9 mouse cellular contexts compared by ENCODE assay signal in the genomic region with DNA sequence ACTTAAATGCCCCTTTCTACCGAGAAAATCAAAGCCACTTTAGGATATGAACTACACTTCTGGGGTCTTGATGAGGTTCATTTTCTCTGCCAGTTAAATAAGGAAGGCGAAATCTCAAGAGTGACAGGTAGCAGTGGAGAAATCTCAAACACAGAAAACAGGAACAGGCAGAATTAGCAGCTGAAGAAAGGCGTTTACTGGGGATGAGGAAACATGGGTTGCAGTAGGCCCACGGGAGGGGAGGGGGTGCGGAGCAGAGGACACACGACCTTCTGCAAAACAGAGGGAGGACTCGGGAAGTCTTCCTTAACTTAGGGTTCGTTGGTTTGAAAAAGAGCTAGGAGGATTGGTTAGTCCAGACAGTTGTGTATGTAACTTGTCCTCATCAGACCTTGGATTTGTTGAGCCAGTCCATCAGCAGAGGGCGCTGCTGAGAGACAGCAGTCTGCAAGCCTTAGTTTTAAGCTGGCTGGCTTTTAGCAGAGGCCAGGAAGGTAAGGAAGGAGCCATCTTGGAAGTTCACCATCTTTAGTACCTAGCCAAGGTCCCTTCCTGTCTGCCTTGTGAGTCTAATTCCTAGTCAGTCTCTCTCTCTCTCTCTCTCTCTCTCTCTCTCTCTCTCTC.
DNase-seq lines count a peak whose midpoint lies in the region; ATAC-seq and TF ChIP-seq lines count a peak whose summit lies in the region.
"Had no signal": no experiment of that assay in that cellular context is flagged by ENCODE, and none has a peak within 500 bp of the region (broad histone marks: within the 10 kb centered on the region; RNA-seq: fewer than 3 reads in every experiment).

No protein-coding gene starts in this region.

- no peak overlapping the region for H3K4me3 ChIP-seq in kidney, embryonic 14.5 days (ENCODE audit: low read length)
- H3K4me3 ChIP-seq in MEL (ENCODE audit: control insufficient read depth in 1 of 2, insufficient read depth in 1 of 2, low read depth in 2 of 2, low read length in 2 of 2) = no peak overlapping the region
- no peak overlapping the region for H3K4me3 ChIP-seq in bone marrow, adult 2 months (replicated peaks; ENCODE audit: control insufficient read depth, low read depth, low read length)
- no peak overlapping the region for H3K4me3 ChIP-seq in olfactory bulb, adult 2 months (ENCODE audit: insufficient read depth, low read depth, low read length)
- H3K4me3 ChIP-seq: neural tube, embryonic 13.5 days had no signal

- peak; percentile 33 for TF ChIP-seq RAD21 in MEL (IDR thresholded peaks at IDR 0.05; ENCODE audit: low read depth, low read length)

- no peaks in the 10 kb centered on the region for H3K79me2 ChIP-seq in MEL (ENCODE audit: control insufficient read depth, insufficient read depth, low read length, poor library complexity)

- H3K27ac ChIP-seq in kidney, embryonic 14.5 days (ENCODE audit: low read depth, low read length) = no peak overlapping the region
- H3K27ac ChIP-seq in MEL (ENCODE audit: control insufficient read depth, low read depth, low read length) = no peak overlapping the region
- H3K27ac ChIP-seq in bone marrow, adult 2 months (ENCODE audit: control insufficient read depth, insufficient read depth, low read depth, low read length, poor library complexity) = no peak overlapping the region
- no peak overlapping the region for H3K27ac ChIP-seq in olfactory bulb, adult 2 months (ENCODE audit: insufficient read depth, low read depth, low read length)
- H3K27ac ChIP-seq: neural tube, embryonic 13.5 days had no signal

- no peak for TF ChIP-seq EP300 in MEL (IDR thresholded peaks at IDR 0.05; ENCODE audit: low read depth in 1 of 2, low read length in 2 of 2)

- no peaks in the 10 kb centered on the region for H3K36me3 ChIP-seq in kidney, embryonic 14.5 days (ENCODE audit: control insufficient read depth, insufficient read depth, low read length)
- H3K36me3 ChIP-seq in MEL (ENCODE audit: control insufficient read depth in 1 of 2, insufficient read depth in 2 of 2, low read length in 2 of 2) = no peaks in the 10 kb centered on the region
- H3K36me3 ChIP-seq: neural tube, embryonic 13.5 days had no signal

- no peaks in the 10 kb centered on the region for H3K27me3 ChIP-seq in kidney, embryonic 14.5 days (ENCODE audit: control insufficient read depth, insufficient read depth, low read length)
- H3K27me3 ChIP-seq in MEL (ENCODE audit: control insufficient read depth in 1 of 2, insufficient read depth in 2 of 2, low read length in 2 of 2) = peaks cover 0 to 2% of the 10 kb centered on the region in 2 experiments; a peak in 2 of 4 replicates
- H3K27me3 ChIP-seq: neural tube, embryonic 13.5 days had no signal

- no peaks in the 10 kb centered on the region for H3K4me1 ChIP-seq in kidney, embryonic 14.5 days (ENCODE audit: control insufficient read depth, insufficient read depth, low read length)
- no peaks in the 10 kb centered on the region for H3K4me1 ChIP-seq in MEL (ENCODE audit: control insufficient read depth in 1 of 2, insufficient read depth in 2 of 2, low read length in 2 of 2)
- no peaks in the 10 kb centered on the region; the same call in 1 of the 2 replicates for H3K4me1 ChIP-seq in bone marrow, adult 2 months (ENCODE audit: control insufficient read depth, insufficient read depth, low read length)
- no peaks in the 10 kb centered on the region for H3K4me1 ChIP-seq in olfactory bulb, adult 2 months (ENCODE audit: control insufficient read depth, insufficient read depth, low read length)
- H3K4me1 ChIP-seq: neural tube, embryonic 13.5 days had no signal

- WGBS in kidney, embryonic 14.5 days = 78% methylated on average over 9 of the region's 9 CpGs
- 19% methylated on average over 9 of the region's 9 CpGs for WGBS in bone marrow, adult 2 months
- 74% methylated on average over 9 of the region's 9 CpGs for WGBS in olfactory bulb, adult 2 months

- no peak for ATAC-seq in kidney, embryonic 14.5 days (ENCODE audit: low FRiP score, low TSS enrichment)
- ATAC-seq in frontal cortex, adult (ENCODE audit: low TSS enrichment) = peak; percentile 52; the same call in 1 of the 2 replicates
- no peak for ATAC-seq in monocyte, adult 5-6 weeks (replicated peaks; ENCODE audit: insufficient number of reproducible peaks, low FRiP score, low TSS enrichment, poor library complexity, severe bottlenecking)

- peak; percentile 57 for DNase-seq in kidney, adult 9 months
- peak; percentile 67 for DNase-seq in MEL (ENCODE audit: low read depth, low spot score)
- DNase-seq in layer of hippocampus, postnatal 14 days (ENCODE audit: low spot score in 2 of 2) = peak; percentile 39 to 56

- no peak overlapping the region for H3K4me2 ChIP-seq in kidney, embryonic 14.5 days (replicated peaks; ENCODE audit: low read depth, low read length)
- H3K4me2 ChIP-seq: neural tube, embryonic 13.5 days had no signal

- H3K9me3 ChIP-seq in kidney, embryonic 14.5 days (ENCODE audit: control insufficient read depth, low read length) = no peaks in the 10 kb centered on the region
- no peaks in the 10 kb centered on the region for H3K9me3 ChIP-seq in MEL (replicated peaks; ENCODE audit: insufficient read depth, low read length)
- H3K9me3 ChIP-seq: neural tube, embryonic 13.5 days had no signal

- H3K9ac ChIP-seq in kidney, embryonic 14.5 days (ENCODE audit: low read depth, low read length) = no peak overlapping the region
- H3K9ac ChIP-seq in MEL (ENCODE audit: control insufficient read depth, low read depth, low read length, poor library complexity, severe bottlenecking) = no peak overlapping the region
- H3K9ac ChIP-seq: neural tube, embryonic 13.5 days had no signal

- no peak for TF ChIP-seq POLR2A in MEL (IDR thresholded peaks at IDR 0.05; ENCODE audit: control insufficient read depth in 1 of 2, insufficient read depth in 1 of 2, low read depth in 1 of 2, low read length in 2 of 2, poor library complexity in 1 of 2)
- TF ChIP-seq POLR2A in bone marrow, adult 2 months (IDR thresholded peaks at IDR 0.05; ENCODE audit: borderline replicate concordance, control insufficient read depth, low read depth, low read length) = no peak
- no peak for TF ChIP-seq POLR2A in olfactory bulb, adult 2 months (IDR thresholded peaks at IDR 0.05; ENCODE audit: insufficient read depth, low read depth, low read length)

- peak; percentile 59 to 70 (median 64) for TF ChIP-seq CTCF in MEL (IDR thresholded peaks at IDR 0.05 in 2 of 3, conservative IDR thresholded peaks at IDR 0.05 in 1 of 3; ENCODE audit: control insufficient read depth in 1 of 3, insufficient read depth in 1 of 3, low read depth in 2 of 3, low read length in 3 of 3, poor library complexity in 1 of 3, severe bottlenecking in 1 of 3)
- TF ChIP-seq CTCF in bone marrow, adult 2 months (IDR thresholded peaks at IDR 0.05; ENCODE audit: control insufficient read depth, insufficient read depth, low read length) = peak; percentile 42; the same call in 1 of the 2 replicates
- TF ChIP-seq CTCF in olfactory bulb, adult 2 months (IDR thresholded peaks at IDR 0.05; ENCODE audit: insufficient read depth, low read depth, low read length) = 0 out of 2 replicates have a peak, but pooled peaks have one; percentile 18

TF ChIP-seq in MEL, 35 proteins besides CTCF, POLR2A, EP300 and RAD21:
- TF ChIP-seq USF1 (IDR thresholded peaks at IDR 0.05; ENCODE audit: low read depth, low read length) (no peak), SMC3 (IDR thresholded peaks at IDR 0.05; ENCODE audit: low read depth, low read length) (peak; percentile 63), NELFE (IDR thresholded peaks at IDR 0.05; ENCODE audit: low read depth, low read length) (no peak)
